Mouse (Mus musculus) stomach, embryonic 16.5 days (tissue): ENCODE data around the gene Adamts14. TPM values are rescaled to one million over a fixed set of nuclear protein-coding genes. Genes with fewer than 3 reads are reported as not detected.

Experiments used
- ATAC-seq: fragments of 200-750 bp; cut with Nextera tagmentation; 2 replicates; pipeline ENCODE4 v1.8.0; 2017; ENCODE audit warnings: moderate number of reproducible peaks, moderate TSS enrichment; ENCODE audit not compliant: insufficient read depth, low FRiP score
- H3K27ac ChIP-seq: fragments of 300-500 bp; sonication (generic); 2 replicates; pipeline ENCODE4 v1.5.1; 2014; ENCODE audit warnings: low read length
- H3K27me3 ChIP-seq: fragments of 300-500 bp; sonication (generic); 2 replicates; pipeline ENCODE4 v1.6.1; 2014; ENCODE audit warnings: low read length, control low read depth, mixed read lengths; ENCODE audit not compliant: control insufficient read depth, insufficient read depth
- H3K36me3 ChIP-seq: fragments of 300-500 bp; sonication (generic); 2 replicates; pipeline ENCODE4 v1.6.1; 2014; ENCODE audit warnings: low read length; ENCODE audit not compliant: control insufficient read depth, insufficient read depth
- H3K4me1 ChIP-seq: fragments of 300-500 bp; sonication (generic); 2 replicates; pipeline ENCODE4 v1.6.1; 2014; ENCODE audit warnings: low read length, control low read depth, mixed read lengths; ENCODE audit not compliant: control insufficient read depth, insufficient read depth
- H3K4me2 ChIP-seq: fragments of 300-500 bp; sonication (generic); 2 replicates; pipeline ENCODE4 v1.6.1; 2014; ENCODE audit warnings: low read depth, low read length, mixed read lengths
- H3K4me3 ChIP-seq: fragments of 300-500 bp; sonication (generic); replicated peaks from 2 replicates; pipeline ENCODE4 v1.5.1; 2014; ENCODE audit warnings: mild to moderate bottlenecking, low read length
- H3K9ac ChIP-seq: fragments of 300-500 bp; sonication (generic); 2 replicates; pipeline ENCODE4 v1.6.1; 2014; ENCODE audit warnings: low read length
- H3K9me3 ChIP-seq: fragments of 300-500 bp; sonication (generic); replicated peaks from 2 replicates; pipeline ENCODE4 v1.6.1; 2016; ENCODE audit warnings: low read length, control low read depth; ENCODE audit not compliant: control insufficient read depth
- WGBS: fragments of 180-500 bp; shearing (Covaris S2); extraction: QIAGEN DNeasy Blood & Tissue Kit; methylation state at CpG from one replicate; pipeline ENCODE4 v1.1.7; 2014; 5-methylcytosine and 5-hydroxymethylcytosine counted together
- polyA plus RNA-seq: library from polyadenylated mRNA; unstranded; fragments of >200 nt; fragmentation: Nextera tagmentation; extraction: Ambion mirVana; gene quantifications from 2 replicates; pipeline ENCODE4 v1.2.1, GENCODE M21; 2015

Adamts14 gene
- polyA plus RNA-seq, 1 experiment from 2014 or later: 1.6 TPM

DNA sequence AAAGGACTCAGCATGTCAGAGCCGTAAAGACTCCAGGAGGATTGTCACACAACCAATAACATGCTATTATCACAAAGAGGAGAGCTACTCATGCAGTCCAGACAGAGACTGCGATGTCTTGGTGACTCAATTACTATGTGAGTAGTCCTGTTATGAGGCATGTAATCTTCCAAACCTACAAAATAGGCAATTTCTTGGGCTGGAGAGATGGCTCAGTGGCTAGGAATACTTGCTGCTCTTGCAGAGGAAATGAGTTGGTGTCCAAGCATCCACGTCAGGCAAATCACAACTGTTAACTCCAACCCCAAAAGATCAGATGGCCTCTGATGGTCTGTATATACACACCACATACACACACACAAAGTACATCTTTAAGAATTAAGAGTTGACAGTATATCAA lies 117.6 kb downstream of the Adamts14 start:
- Histone ChIP-seq H3K4me1 (no peaks in the 10 kb centered on the region), H3K27ac (no peak overlapping the region), H3K4me2 (no peak overlapping the region), H3K9ac (no peak overlapping the region), H3K27me3 (no peaks in the 10 kb centered on the region), H3K36me3 (no peaks in the 10 kb centered on the region), H3K9me3 (no peaks in the 10 kb centered on the region), H3K4me3 (no peak overlapping the region)
- ATAC-seq: no peak
- WGBS: 71% methylated on average over 3 of the region's 3 CpGs

DNA sequence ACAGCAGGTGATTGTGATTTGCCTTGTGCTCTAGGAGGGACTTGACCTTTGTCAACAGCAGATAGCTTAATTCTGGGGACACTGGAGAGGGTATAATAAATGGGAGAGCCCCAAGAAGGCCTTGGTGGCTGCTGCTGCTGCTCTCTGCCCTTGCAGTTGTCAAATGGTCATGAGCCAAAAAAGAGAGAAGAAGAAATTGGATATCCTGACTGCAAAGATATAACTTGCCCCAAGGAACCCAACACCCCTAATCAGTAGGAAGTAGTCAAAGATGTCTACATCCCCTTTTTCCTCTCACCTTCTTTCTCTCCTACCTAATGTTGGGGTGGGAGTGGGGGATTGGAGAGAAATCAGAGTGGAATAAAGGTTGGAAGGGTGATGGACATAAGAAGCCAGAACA lies 121.1 kb downstream of the Adamts14 start:
- Histone ChIP-seq H3K36me3 (no peaks in the 10 kb centered on the region), H3K9ac (no peak overlapping the region), H3K4me1 (no peaks in the 10 kb centered on the region), H3K9me3 (no peaks in the 10 kb centered on the region), H3K27me3 (no peaks in the 10 kb centered on the region), H3K4me3 (no peak overlapping the region), H3K27ac (no peak overlapping the region), H3K4me2 (no peak overlapping the region)
- no peak for ATAC-seq

DNA sequence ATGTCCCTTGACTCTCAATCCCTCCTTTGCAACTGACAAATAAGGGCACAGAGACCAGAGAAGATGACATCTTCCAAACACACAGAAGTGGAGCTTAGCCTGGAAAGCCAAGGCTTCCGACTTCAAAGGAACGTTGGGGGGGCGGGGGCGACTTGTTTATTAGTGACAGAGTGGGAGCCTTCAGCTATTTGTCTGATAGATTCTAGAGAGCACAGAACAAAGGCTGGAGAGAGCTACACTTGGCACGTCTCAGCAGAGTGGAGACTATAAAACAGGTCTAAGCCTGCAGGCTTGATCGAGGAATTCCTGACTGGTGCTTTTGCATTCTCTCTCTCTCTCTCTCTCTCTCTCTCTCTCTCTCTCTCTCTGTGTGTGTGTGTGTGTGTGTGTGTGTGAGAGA lies 122.6 kb downstream of the Adamts14 start:
- H3K4me1 ChIP-seq: peaks cover 2% of the 10 kb centered on the region
- no peaks in the 10 kb centered on the region for H3K36me3 ChIP-seq
- H3K4me3 ChIP-seq: no peak overlapping the region
- no peaks in the 10 kb centered on the region for H3K9me3 ChIP-seq
- ATAC-seq: no peak
- H3K27ac ChIP-seq: peak overlapping the region; percentile 57; the same call in 1 of the 2 replicates
- WGBS: 27% methylated on average over 6 of the region's 6 CpGs
- no peak overlapping the region for H3K4me2 ChIP-seq
- no peak overlapping the region for H3K9ac ChIP-seq
- H3K27me3 ChIP-seq: no peaks in the 10 kb centered on the region

DNA sequence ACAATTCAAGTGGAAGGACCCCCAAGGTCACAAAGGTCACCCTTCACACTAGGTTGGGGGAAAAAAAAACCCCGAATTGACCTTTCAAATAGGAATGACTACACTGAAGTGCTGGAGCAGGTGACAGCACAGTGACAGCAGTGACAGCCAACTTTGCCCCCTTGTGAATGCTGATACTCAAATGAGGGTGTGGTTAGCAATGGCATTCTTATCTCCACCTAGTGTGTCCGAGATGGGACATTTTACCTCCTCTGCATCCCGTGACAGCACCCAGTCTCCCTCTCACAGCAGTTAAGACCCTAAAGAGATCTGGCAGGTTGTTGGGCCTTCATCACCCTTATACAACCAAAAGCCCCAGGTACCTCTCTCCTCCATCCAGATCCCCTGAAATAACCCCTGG lies 123.8 kb downstream of the Adamts14 start:
- ATAC-seq: no peak
- H3K4me2 ChIP-seq: no peak overlapping the region
- H3K4me3 ChIP-seq: no peak overlapping the region
- H3K27me3 ChIP-seq: no peaks in the 10 kb centered on the region
- H3K9me3 ChIP-seq: no peaks in the 10 kb centered on the region
- no peak overlapping the region for H3K9ac ChIP-seq
- no peaks in the 10 kb centered on the region for H3K36me3 ChIP-seq
- no peak overlapping the region for H3K27ac ChIP-seq
- 75% methylated on average over 3 of the region's 3 CpGs for WGBS
- H3K4me1 ChIP-seq: peaks cover 6% of the 10 kb centered on the region

DNA sequence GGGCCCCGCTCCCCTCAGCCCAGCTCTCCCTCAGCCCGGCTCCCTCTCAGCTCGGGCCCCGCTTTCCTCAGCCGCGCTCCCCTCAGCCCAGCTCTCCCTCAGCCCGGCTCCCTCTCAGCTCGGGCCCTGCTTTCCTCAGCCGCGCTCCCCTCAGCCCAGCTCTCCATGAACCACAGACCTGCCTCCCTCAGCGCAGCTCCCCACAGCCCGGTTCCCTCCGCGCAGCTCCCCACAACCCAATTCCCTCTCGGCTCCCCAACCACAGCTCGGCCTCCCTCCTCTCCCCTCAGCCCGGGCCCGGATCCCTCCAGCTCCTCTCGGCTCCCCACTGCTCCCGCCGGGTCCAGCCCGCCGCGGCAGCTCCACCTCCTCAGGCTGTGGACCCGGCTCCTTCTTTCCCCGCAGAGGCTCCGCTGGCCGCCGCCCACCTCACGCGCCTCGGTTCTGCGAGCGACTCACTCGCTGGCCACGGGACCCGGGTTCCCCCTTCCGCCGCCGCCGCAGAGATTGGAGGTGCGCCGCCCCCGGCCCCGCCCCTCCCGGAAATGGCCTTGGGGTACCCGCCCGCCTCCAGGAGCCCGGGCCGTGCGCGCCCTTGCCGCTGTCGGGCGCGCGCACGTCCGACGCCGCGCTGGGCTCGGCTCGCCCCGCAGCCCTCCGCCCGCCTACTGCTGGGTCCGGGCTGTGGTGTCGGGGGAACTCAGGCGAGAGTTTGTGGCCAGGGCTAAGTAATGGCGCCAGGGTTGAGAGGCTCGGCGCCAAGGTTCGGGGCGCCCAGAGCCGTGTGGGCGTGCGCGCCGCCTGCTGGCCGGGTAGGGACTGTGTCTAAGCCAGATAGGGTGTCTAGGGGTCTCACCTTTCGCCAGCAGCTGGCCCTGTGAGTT lies 125.8 kb downstream of the Adamts14 start, which contains the start of gene Sgpl1:
Sgpl1 (minus strand) TSS at position 547 of the 884 bp plus-strand sequence.
- Histone ChIP-seq H3K9me3 (no peaks in the 10 kb centered on the region), H3K4me2 (peak within 1 kb of the TSS; percentile 96), H3K4me1 (peaks cover 6% of the 10 kb centered on the region), H3K27me3 (no peaks in the 10 kb centered on the region), H3K9ac (peak within 1 kb of the TSS; percentile 93), H3K36me3 (no peaks in the 10 kb centered on the region), H3K4me3 (peak within 1 kb of the TSS; percentile 80), H3K27ac (peak within 1 kb of the TSS; percentile 96)
- WGBS: under 1% methylated on average over 82 of the region's 82 CpGs
- ATAC-seq: peak; percentile 91

Other genes with a start within 250 kb of the Adamts14 start
- gene Pcbd1, start 184.1 kb downstream of the Adamts14 start, polyA plus RNA-seq: 123 and 124 TPM in 2 replicates
- 52.8 and 52.9 TPM in 2 replicates for gene Sgpl1, start 125.7 kb downstream of the Adamts14 start, polyA plus RNA-seq
- gene Tbata, start 101.5 kb downstream of the Adamts14 start, polyA plus RNA-seq: not detected in 2 replicates
- not detected in 2 replicates for gene Prf1, start 24.4 kb upstream of the Adamts14 start, polyA plus RNA-seq
- gene Pald1, start 110.1 kb upstream of the Adamts14 start, polyA plus RNA-seq: 17.0 and 18.1 TPM in 2 replicates
- gene Nodal, start 144.5 kb upstream of the Adamts14 start, polyA plus RNA-seq: 0.21 and 0.31 TPM in 2 replicates
- 40.7 and 46.6 TPM in 2 replicates for gene Eif4ebp2, start 179.2 kb upstream of the Adamts14 start, polyA plus RNA-seq
- gene Lrrc20, start 202.4 kb upstream of the Adamts14 start, polyA plus RNA-seq: 5.6 and 6.0 TPM in 2 replicates